Mouse (Mus musculus) lung, embryonic 14.5 days (tissue): ENCODE measurements around the gene Dnajb14. TPM values are rescaled to one million over a fixed set of nuclear protein-coding genes. Genes with fewer than 3 reads are reported as not detected.
A peak's percentile ranks its signal among the peaks of the same experiment; 100 is the strongest.
"Not testable (repeated sequence)": the region's sequence is repeated elsewhere in the genome, so short reads cannot be mapped to it uniquely, and the experiment has no call there.

ENCODE experiments used
- ATAC-seq: fragments of 200-750 bp; cut with Nextera tagmentation; 2 replicates; pipeline ENCODE4 v1.8.0; 2017; ENCODE audit warnings: mild to moderate bottlenecking, moderate TSS enrichment, moderate library complexity; ENCODE audit not compliant: insufficient read depth
- DNase-seq: peaks from one replicate; pipeline ENCODE4 v3.0.0-alpha.2; 2015
- H3K27ac ChIP-seq: fragments of 300-500 bp; sonication (generic); 2 replicates; pipeline ENCODE4 v1.5.1; 2014; ENCODE audit warnings: low read depth, mild to moderate bottlenecking, moderate library complexity
- H3K27me3 ChIP-seq: fragments of 300-500 bp; sonication (generic); 2 replicates; pipeline ENCODE4 v1.6.1; 2014; ENCODE audit warnings: low read length, control low read depth; ENCODE audit not compliant: insufficient read depth
- H3K36me3 ChIP-seq: fragments of 300-500 bp; sonication (generic); 2 replicates; pipeline ENCODE4 v1.6.1; 2014; ENCODE audit warnings: control low read depth; ENCODE audit not compliant: insufficient read depth
- H3K4me1 ChIP-seq: fragments of 300-500 bp; sonication (generic); 2 replicates; pipeline ENCODE4 v1.6.1; 2014; ENCODE audit warnings: antibody characterized with exemption, control low read depth; ENCODE audit not compliant: insufficient read depth
- H3K4me2 ChIP-seq: fragments of 300-500 bp; sonication (generic); 2 replicates; pipeline ENCODE4 v1.6.1; 2014; ENCODE audit warnings: mild to moderate bottlenecking
- H3K4me3 ChIP-seq: fragments of 300-500 bp; sonication (generic); 2 replicates; pipeline ENCODE4 v1.5.1; 2014; ENCODE audit warnings: low read depth, low read length
- H3K9ac ChIP-seq: fragments of 300-500 bp; sonication (generic); 2 replicates; pipeline ENCODE4 v1.6.1; 2014
- H3K9me3 ChIP-seq: fragments of 300-500 bp; sonication (generic); 2 replicates; pipeline ENCODE4 v1.6.1; 2016; ENCODE audit warnings: low read depth, low read length, control low read depth
- CTCF ChIP-seq: IDR thresholded peaks from 2 replicates; pipeline ENCODE4 v1.5.1; 2016; ENCODE audit warnings: antibody characterized with exemption, low read depth
- WGBS: fragments of 180-500 bp; shearing (Covaris S2); extraction: QIAGEN DNeasy Blood & Tissue Kit; methylation state at CpG from one replicate; pipeline ENCODE4 v1.1.7; 2014; 5-methylcytosine and 5-hydroxymethylcytosine counted together
- polyA plus RNA-seq: library from polyadenylated mRNA; unstranded; fragments of >200 nt; fragmentation: Nextera tagmentation; extraction: Ambion mirVana; gene quantifications from 2 replicates; pipeline ENCODE4 v1.2.1, GENCODE M21; 2014

Gene Dnajb14
- polyA plus RNA-seq, 1 experiment from 2014 or later: 15.5 TPM

- no peaks in the 10 kb centered on the region; the same call in 1 of the 2 replicates for H3K4me1 ChIP-seq
- no peak overlapping the region for H3K4me3 ChIP-seq
- ATAC-seq (no peak), DNase-seq (no peak)
- H3K27me3 ChIP-seq: no peaks in the 10 kb centered on the region
- no peak overlapping the region for H3K4me2 ChIP-seq
- TF ChIP-seq CTCF: no peak
- WGBS: 85% methylated on average over 12 of the region's 12 CpGs
- no peaks in the 10 kb centered on the region for H3K36me3 ChIP-seq
- no peaks in the 10 kb centered on the region for H3K9me3 ChIP-seq
- H3K9ac ChIP-seq: no peak overlapping the region
- H3K27ac ChIP-seq: no peak overlapping the region
Observed at GRCm38 (mm10) chr3:137942098-137942622, 74.7 kb downstream of the Dnajb14 start.

DNA sequence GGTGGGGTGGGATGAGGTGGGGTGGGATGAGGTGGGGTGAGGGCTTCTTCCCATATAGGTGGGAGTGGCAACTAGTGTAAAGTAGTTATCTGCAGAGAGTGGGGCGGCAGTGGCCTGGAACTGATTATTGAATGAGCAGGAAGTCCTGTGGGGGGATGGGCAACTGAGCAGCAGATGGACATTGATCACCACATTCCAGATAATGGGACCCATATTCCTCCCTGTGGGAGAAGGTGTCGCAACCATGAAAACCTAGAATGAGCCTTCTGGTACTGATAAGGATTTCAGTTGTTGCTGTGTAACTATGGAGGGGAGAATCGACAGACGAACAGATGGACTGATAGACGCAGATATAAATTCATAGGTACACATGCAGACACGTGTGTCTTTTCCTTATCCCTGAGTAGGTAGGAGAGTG, 76.3 kb downstream of the Dnajb14 start:
- Histone ChIP-seq H3K9ac (no peak overlapping the region), H3K4me1 (no peaks in the 10 kb centered on the region; the same call in 1 of the 2 replicates), H3K27me3 (no peaks in the 10 kb centered on the region), H3K4me2 (no peak overlapping the region), H3K27ac (no peak overlapping the region), H3K4me3 (no peak overlapping the region), H3K9me3 (no peaks in the 10 kb centered on the region), H3K36me3 (no peaks in the 10 kb centered on the region)
- no peak for TF ChIP-seq CTCF
- DNase-seq (no peak), ATAC-seq (no peak)
- 74% methylated on average over 6 of the region's 6 CpGs for WGBS

- Histone ChIP-seq H3K27ac (no peak overlapping the region), H3K9me3 (no peaks in the 10 kb centered on the region), H3K27me3 (no peaks in the 10 kb centered on the region), H3K9ac (no peak overlapping the region), H3K4me1 (peaks cover 2% of the 10 kb centered on the region; the same call in 1 of the 2 replicates), H3K4me2 (no peak overlapping the region), H3K36me3 (no peaks in the 10 kb centered on the region), H3K4me3 (no peak overlapping the region)
- DNase-seq (no peak), ATAC-seq (no peak)
- TF ChIP-seq CTCF: no peak
- 77% methylated on average over 3 of the region's 3 CpGs for WGBS
Observed at GRCm38 (mm10) chr3:137946827-137947226, 79.4 kb downstream of the Dnajb14 start.

DNA sequence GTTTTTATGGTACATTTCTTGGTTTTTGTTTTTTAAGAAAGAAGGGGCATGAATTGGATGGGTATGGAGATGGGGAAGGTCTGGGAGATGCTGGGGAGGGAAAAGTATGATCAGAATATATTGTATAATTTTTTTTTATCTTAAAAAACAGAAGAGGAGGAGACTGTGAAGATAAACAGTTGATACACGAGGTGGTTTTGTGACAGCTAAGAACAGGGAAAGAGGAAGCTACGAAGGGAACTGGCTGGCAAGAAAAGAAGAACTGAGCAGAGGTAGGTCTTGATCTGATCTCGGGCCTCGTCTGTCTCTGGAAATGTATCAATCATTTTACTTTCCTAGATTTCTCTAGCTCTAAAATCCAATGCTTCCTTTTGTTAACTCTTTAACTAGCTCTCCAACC, 80.0 kb downstream of the Dnajb14 start:
- ATAC-seq: no peak
- no peaks in the 10 kb centered on the region for H3K9me3 ChIP-seq

GRCm38 (mm10) chr3:137950191-137950885, 82.9 kb downstream of the Dnajb14 start:
- H3K27ac ChIP-seq: no peak overlapping the region
- H3K4me1 ChIP-seq: peaks cover 20% of the 10 kb centered on the region
- no peak overlapping the region for H3K4me3 ChIP-seq
- no peak for ATAC-seq
- no peak overlapping the region for H3K4me2 ChIP-seq
- WGBS: 75% methylated on average over 10 of the region's 10 CpGs
- H3K9ac ChIP-seq: no peak overlapping the region
- DNase-seq: no peak
- no peaks in the 10 kb centered on the region for H3K9me3 ChIP-seq
- H3K27me3 ChIP-seq: no peaks in the 10 kb centered on the region
- no peak for TF ChIP-seq CTCF
- no peaks in the 10 kb centered on the region for H3K36me3 ChIP-seq

More for the DNA sequence above, 80.0 kb downstream of the Dnajb14 start:
- no peak overlapping the region for H3K4me2 ChIP-seq
- TF ChIP-seq CTCF: no peak
- DNase-seq: no peak
- H3K27ac ChIP-seq: no peak overlapping the region
- no peak overlapping the region for H3K4me3 ChIP-seq
- WGBS: 50% methylated on average over 4 of the region's 4 CpGs
- peaks cover 8% of the 10 kb centered on the region for H3K4me1 ChIP-seq
- H3K9ac ChIP-seq: no peak overlapping the region
- no peaks in the 10 kb centered on the region for H3K36me3 ChIP-seq
- no peaks in the 10 kb centered on the region for H3K27me3 ChIP-seq

DNA sequence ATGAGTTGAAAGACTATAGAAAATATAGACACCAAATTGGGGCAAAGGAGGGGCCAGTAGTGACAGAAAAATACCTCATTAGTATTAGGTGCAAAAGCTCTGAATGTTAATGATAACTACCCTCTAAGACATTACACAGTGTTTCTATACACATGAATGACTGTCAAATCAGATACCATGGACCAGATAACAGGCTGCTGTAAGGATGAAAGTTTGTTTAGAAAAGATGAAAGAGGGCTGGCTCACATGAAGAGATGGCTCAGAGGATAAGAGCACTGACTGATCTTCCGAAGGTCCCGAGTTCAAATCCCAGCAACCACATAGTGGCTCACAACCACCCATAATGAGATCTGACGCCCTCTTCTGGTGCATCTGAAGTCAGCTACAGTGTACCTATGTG, 83.8 kb downstream of the Dnajb14 start:
- not testable (repeated sequence) for H3K9ac ChIP-seq, DNase-seq, H3K27ac ChIP-seq, H3K36me3 ChIP-seq, H3K27me3 ChIP-seq, H3K4me2 ChIP-seq, H3K4me3 ChIP-seq, ATAC-seq, H3K9me3 ChIP-seq
- H3K4me1 ChIP-seq: peaks cover 20% of the 10 kb centered on the region
- WGBS: 75% methylated on average over 3 of the region's 3 CpGs

GRCm38 (mm10) chr3:137951819-137952218, 84.3 kb downstream of the Dnajb14 start:
- ATAC-seq (no peak), DNase-seq (no peak)
- Histone ChIP-seq H3K36me3 (no peaks in the 10 kb centered on the region), H3K27me3 (no peaks in the 10 kb centered on the region), H3K4me3 (no peak overlapping the region), H3K4me1 (peaks cover 20% of the 10 kb centered on the region), H3K27ac (peak overlapping the region; percentile 77), H3K4me2 (0 out of 2 replicates have a peak overlapping the region, but pooled peaks have one; percentile 47), H3K9me3 (no peaks in the 10 kb centered on the region), H3K9ac (no peak overlapping the region)
- WGBS: 12% methylated on average over 7 of the region's 7 CpGs
- no peak for TF ChIP-seq CTCF
